Mouse (Mus musculus) MEL (cell line): Measurements from ENCODE around the gene Hspb3. TPM values are rescaled to one million over a fixed set of nuclear protein-coding genes. Genes with fewer than 3 reads are reported as not detected.

ENCODE experiments used
- DNase-seq: peaks from one replicate; pipeline ENCODE4 v3.0.0; 2011; ENCODE audit warnings: low read depth, low spot score
- H3K27ac ChIP-seq: 2 replicates; pipeline ENCODE4 v1.5.1; 2012; ENCODE audit warnings: low read depth, mild to moderate bottlenecking, control low read depth, low read length, moderate library complexity; ENCODE audit not compliant: control insufficient read depth
- H3K27me3 ChIP-seq, 2 experiments: fragments of 150-350 bp in 1 of 2; sonication (generic) in 1 of 2; 2 replicates each; pipeline ENCODE4 v1.6.1; 2012; ENCODE audit warnings: low read length in 2 of 2, mild to moderate bottlenecking in 2 of 2, improper control_type of control experiment in 1 of 2, moderate library complexity in 1 of 2; ENCODE audit not compliant: insufficient read depth in 2 of 2, control insufficient read depth in 1 of 2
- H3K36me3 ChIP-seq, 2 experiments: 2 replicates each; pipeline ENCODE4 v1.6.1; 2012 to 2014; ENCODE audit warnings: low read length in 2 of 2, improper control_type of control experiment in 1 of 2, inconsistent platforms in 1 of 2, mild to moderate bottlenecking in 1 of 2; ENCODE audit not compliant: insufficient read depth in 2 of 2, control insufficient read depth in 1 of 2
- H3K4me1 ChIP-seq, 2 experiments: fragments of 150-350 bp in 1 of 2; sonication (generic) in 1 of 2; 2 replicates each; pipeline ENCODE4 v1.6.1; 2012; ENCODE audit warnings: low read length in 2 of 2, improper control_type of control experiment in 1 of 2, mild to moderate bottlenecking in 1 of 2; ENCODE audit not compliant: insufficient read depth in 2 of 2, control insufficient read depth in 1 of 2
- H3K4me3 ChIP-seq, 2 experiments: fragments of 150-350 bp in 1 of 2; sonication (generic) in 1 of 2; 2 replicates each; pipeline ENCODE4 v1.5.1; 2012; ENCODE audit warnings: low read depth in 2 of 2, low read length in 2 of 2, mild to moderate bottlenecking in 2 of 2, moderate library complexity in 2 of 2, control low read depth in 1 of 2, improper control_type of control experiment in 1 of 2; ENCODE audit not compliant: control insufficient read depth in 1 of 2, insufficient read depth in 1 of 2
- H3K79me2 ChIP-seq: 2 replicates; pipeline ENCODE4 v1.6.1; 2012; ENCODE audit warnings: mild to moderate bottlenecking, low read length, moderate library complexity; ENCODE audit not compliant: control insufficient read depth, poor library complexity, insufficient read depth
- H3K9ac ChIP-seq: 2 replicates; pipeline ENCODE4 v1.6.1; 2012; ENCODE audit warnings: low read depth, mild to moderate bottlenecking, control low read depth, low read length, moderate library complexity; ENCODE audit not compliant: control insufficient read depth, poor library complexity, severe bottlenecking
- H3K9me3 ChIP-seq: fragments of 150-350 bp; sonication (generic); replicated peaks from 2 replicates; pipeline ENCODE4 v1.6.1; 2012; ENCODE audit warnings: mild to moderate bottlenecking, low read length, improper control_type of control experiment, moderate library complexity; ENCODE audit not compliant: insufficient read depth
- CHD1 ChIP-seq: IDR thresholded peaks from 2 replicates; pipeline ENCODE4 v1.6.1; 2012; ENCODE audit warnings: low read depth, mild to moderate bottlenecking, inconsistent platforms, low read length, improper control_type of control experiment
- CHD2 ChIP-seq: IDR thresholded peaks from 2 replicates; pipeline ENCODE4 v1.6.1; 2011; ENCODE audit warnings: low read length, improper control_type of control experiment
- CTCF ChIP-seq, 3 experiments: IDR thresholded peaks in 2 of 3; conservative IDR thresholded peaks in 1 of 3; 2 replicates each; pipeline ENCODE4 v1.5.1; 2011 to 2012; ENCODE audit warnings: low read length in 3 of 3, low read depth in 2 of 3, mild to moderate bottlenecking in 2 of 3, improper control_type of control experiment in 1 of 3, inconsistent platforms in 1 of 3, mixed read lengths in 1 of 3, moderate library complexity in 1 of 3; ENCODE audit not compliant: control insufficient read depth in 1 of 3, insufficient read depth in 1 of 3, poor library complexity in 1 of 3, severe bottlenecking in 1 of 3
- E2F4 ChIP-seq: IDR thresholded peaks from 2 replicates; pipeline ENCODE4 v1.6.1; 2011; ENCODE audit warnings: low read depth, low read length, improper control_type of control experiment, borderline replicate concordance
- ELF1 ChIP-seq: IDR thresholded peaks from 2 replicates; pipeline ENCODE4 v1.6.1; 2014; ENCODE audit warnings: low read depth, mild to moderate bottlenecking, inconsistent platforms, low read length, improper control_type of control experiment, moderate library complexity
- EP300 ChIP-seq, 2 experiments: IDR thresholded peaks; 2 replicates each; pipeline ENCODE4 v1.6.1; 2011; ENCODE audit warnings: improper control_type of control experiment in 2 of 2, low read length in 2 of 2, low read depth in 1 of 2, mild to moderate bottlenecking in 1 of 2
- GABPA ChIP-seq: IDR thresholded peaks from 2 replicates; pipeline ENCODE4 v1.6.1; 2012; ENCODE audit warnings: low read depth, mild to moderate bottlenecking, inconsistent platforms, low read length, improper control_type of control experiment, moderate library complexity
- GATA1 ChIP-seq: IDR thresholded peaks from 2 replicates; pipeline ENCODE4 v1.6.1; 2011; ENCODE audit warnings: low read depth, low read length, improper control_type of control experiment
- HCFC1 ChIP-seq: IDR thresholded peaks from 2 replicates; pipeline ENCODE4 v1.6.1; 2012; ENCODE audit warnings: low read depth, mild to moderate bottlenecking, inconsistent platforms, low read length, improper control_type of control experiment, moderate library complexity
- MAZ ChIP-seq: IDR thresholded peaks from 2 replicates; pipeline ENCODE4 v1.6.1; 2012; ENCODE audit warnings: low read depth, mild to moderate bottlenecking, inconsistent platforms, low read length, improper control_type of control experiment
- MXI1 ChIP-seq: IDR thresholded peaks from 2 replicates; pipeline ENCODE4 v1.6.1; 2011; ENCODE audit warnings: mild to moderate bottlenecking, low read depth, low read length, improper control_type of control experiment
- MYB ChIP-seq: IDR thresholded peaks from 2 replicates; pipeline ENCODE4 v1.6.1; 2011; ENCODE audit warnings: mild to moderate bottlenecking, low read depth, low read length, improper control_type of control experiment
- MYC ChIP-seq: IDR thresholded peaks from 2 replicates; pipeline ENCODE4 v1.6.1; 2011; ENCODE audit warnings: low read depth, mild to moderate bottlenecking, low read length, improper control_type of control experiment, moderate library complexity
- NELFE ChIP-seq: IDR thresholded peaks from 2 replicates; pipeline ENCODE4 v1.6.1; 2011; ENCODE audit warnings: low read depth, low read length, improper control_type of control experiment
- POLR2A ChIP-seq, 2 experiments: IDR thresholded peaks; 2 replicates each; pipeline ENCODE4 v1.6.1; 2011 to 2012; ENCODE audit warnings: low read length in 2 of 2, mild to moderate bottlenecking in 2 of 2, control low read depth in 1 of 2, improper control_type of control experiment in 1 of 2, low read depth in 1 of 2, moderate library complexity in 1 of 2; ENCODE audit not compliant: control insufficient read depth in 1 of 2, insufficient read depth in 1 of 2, poor library complexity in 1 of 2
- POLR2AphosphoS2 ChIP-seq: IDR thresholded peaks from 2 replicates; pipeline ENCODE4 v1.6.1; 2011; ENCODE audit warnings: low read length, improper control_type of control experiment
- RAD21 ChIP-seq: IDR thresholded peaks from 2 replicates; pipeline ENCODE4 v1.6.1; 2011; ENCODE audit warnings: mild to moderate bottlenecking, low read depth, low read length, improper control_type of control experiment
- RCOR1 ChIP-seq: IDR thresholded peaks from 2 replicates; pipeline ENCODE4 v1.6.1; 2012; ENCODE audit warnings: low read depth, mild to moderate bottlenecking, inconsistent platforms, low read length, improper control_type of control experiment
- SMC3 ChIP-seq: IDR thresholded peaks from 2 replicates; pipeline ENCODE4 v1.6.1; 2011; ENCODE audit warnings: low read depth, low read length, improper control_type of control experiment
- TBP ChIP-seq: IDR thresholded peaks from 2 replicates; pipeline ENCODE4 v1.8.0; 2011; ENCODE audit warnings: low read depth, low read length, improper control_type of control experiment
- TCF12 ChIP-seq: IDR thresholded peaks from 2 replicates; pipeline ENCODE4 v1.6.1; 2014; ENCODE audit warnings: low read depth, mild to moderate bottlenecking, inconsistent platforms, low read length, improper control_type of control experiment, moderate library complexity
- UBTF ChIP-seq: IDR thresholded peaks from 2 replicates; pipeline ENCODE4 v1.6.1; 2012; ENCODE audit warnings: low read depth, mild to moderate bottlenecking, inconsistent platforms, low read length, improper control_type of control experiment, moderate library complexity, borderline replicate concordance; ENCODE audit not compliant: insufficient read depth
- USF1 ChIP-seq: IDR thresholded peaks from 2 replicates; pipeline ENCODE4 v1.6.1; 2014; ENCODE audit warnings: low read depth, mild to moderate bottlenecking, inconsistent platforms, low read length, improper control_type of control experiment, moderate library complexity
- ZC3H11A ChIP-seq: IDR thresholded peaks from 2 replicates; pipeline ENCODE4 v1.6.1; 2012; ENCODE audit warnings: low read depth, mild to moderate bottlenecking, inconsistent platforms, low read length, improper control_type of control experiment
- ZKSCAN1 ChIP-seq: IDR thresholded peaks from 2 replicates; pipeline ENCODE4 v1.6.1; 2012; ENCODE audit warnings: low read depth, mild to moderate bottlenecking, inconsistent platforms, low read length, improper control_type of control experiment, moderate library complexity
- ZNF384 ChIP-seq: IDR thresholded peaks from 2 replicates; pipeline ENCODE4 v1.6.1; 2012; ENCODE audit warnings: low read depth, mild to moderate bottlenecking, inconsistent platforms, low read length, improper control_type of control experiment
- polyA plus RNA-seq, 2 experiments: library from polyadenylated mRNA; stranded (reverse) in 1 of 2; unstranded in 1 of 2; fragments of >175 nt in 1 of 2; fragments of >200 nt in 1 of 2; gene quantifications; 2 replicates each; pipeline versions ENCODE4 v1.2.1 to v1.2.4; 2012; ENCODE audit warnings: low replicate concordance in 2 of 2, low read depth in 1 of 2; ENCODE audit not compliant: insufficient read length in 2 of 2, insufficient read depth in 1 of 2, missing spikeins in 1 of 2
- total RNA-seq: library from RNA; depleted of rRNA; stranded (reverse); fragments of 300-350 nt; gene quantifications from 2 replicates; pipeline ENCODE4 v1.2.3, GENCODE M21; 2012

Hspb3 gene
- total and polyA plus RNA-seq, 3 experiments: not detected

- Histone ChIP-seq H3K9ac (peak overlapping the region; percentile 92), H3K4me1 (peaks cover 0 to 16% of the 10 kb centered on the region in 2 experiments; a peak in 2 of 4 replicates), H3K27ac (no peak overlapping the region), H3K27me3 (no peaks in the 10 kb centered on the region), H3K79me2 (peaks cover 44% of the 10 kb centered on the region), H3K36me3 (no peaks in the 10 kb centered on the region; a peak in 1 of 4 replicates), H3K9me3 (no peaks in the 10 kb centered on the region), H3K4me3 (peak overlapping the region; percentile 51 to 68)
- peak; percentile 26 for DNase-seq
- TF ChIP-seq POLR2AphosphoS2: no peak
- TF ChIP-seq USF1: no peak
- TF ChIP-seq SMC3: no peak
- no peak for TF ChIP-seq ELF1
- no peak for TF ChIP-seq MYB
- no peak for TF ChIP-seq HCFC1
- TF ChIP-seq RCOR1: no peak
- no peak for TF ChIP-seq MYC
- no peak for TF ChIP-seq CHD1
- TF ChIP-seq EP300 (IDR thresholded peaks at IDR 0.05; ENCODE audit: low read depth in 1 of 2, low read length in 2 of 2): no peak
- TF ChIP-seq ZKSCAN1: no peak
- TF ChIP-seq CTCF (IDR thresholded peaks at IDR 0.05 in 2 of 3, conservative IDR thresholded peaks at IDR 0.05 in 1 of 3; ENCODE audit: control insufficient read depth in 1 of 3, insufficient read depth in 1 of 3, low read depth in 2 of 3, low read length in 3 of 3, poor library complexity in 1 of 3, severe bottlenecking in 1 of 3): no peak
- no peak for TF ChIP-seq CHD2
- TF ChIP-seq GABPA: no peak
- no peak for TF ChIP-seq E2F4
- no peak for TF ChIP-seq POLR2A (IDR thresholded peaks at IDR 0.05; ENCODE audit: control insufficient read depth in 1 of 2, insufficient read depth in 1 of 2, low read depth in 1 of 2, low read length in 2 of 2, poor library complexity in 1 of 2)
- no peak for TF ChIP-seq TBP
- no peak for TF ChIP-seq GATA1
- no peak for TF ChIP-seq ZNF384
Observed at GRCm38 (mm10) chr13:113617338-113617890, 46.1 kb downstream of the Hspb3 start.

GRCm38 (mm10) chr13:113616751-113617337 lies 46.6 kb downstream of the Hspb3 start:
- Histone ChIP-seq H3K27ac (no peak overlapping the region), H3K36me3 (no peaks in the 10 kb centered on the region; a peak in 1 of 4 replicates), H3K4me1 (peaks cover 0 to 16% of the 10 kb centered on the region in 2 experiments; a peak in 2 of 4 replicates)

More at GRCm38 (mm10) chr13:113616751-113617337, 46.6 kb downstream of the Hspb3 start:
- H3K4me3 ChIP-seq: peak overlapping the region; percentile 65 to 68
- H3K9me3 ChIP-seq: no peaks in the 10 kb centered on the region
- H3K79me2 ChIP-seq: peaks cover 47% of the 10 kb centered on the region
- no peak for DNase-seq
- H3K27me3 ChIP-seq: no peaks in the 10 kb centered on the region
- H3K9ac ChIP-seq: peak overlapping the region; percentile 17; the same call in 1 of the 2 replicates
- TF ChIP-seq HCFC1 (no peak), CHD2 (no peak), RAD21 (no peak), ZKSCAN1 (no peak), TBP (no peak), UBTF (no peak), ELF1 (no peak), MAZ (no peak), GATA1 (no peak), MXI1 (no peak), TCF12 (no peak), USF1 (no peak), ZC3H11A (no peak), NELFE (no peak), GABPA (no peak), MYB (no peak)
